Mouse (Mus musculus) small intestine, adult 2 months (tissue): ENCODE results near the gene Gm10300. TPM values are rescaled to one million over a fixed set of nuclear protein-coding genes. Genes with fewer than 3 reads are reported as not detected.

Experiments used
- H3K27ac ChIP-seq: fragments of 200-500 bp; 2 replicates; pipeline ENCODE4 v1.5.1; 2012; ENCODE audit warnings: low read depth, low read length, control low read depth, inconsistent platforms; ENCODE audit not compliant: insufficient read depth
- H3K27me3 ChIP-seq: fragments of 200-500 bp; 2 replicates; pipeline ENCODE4 v1.6.1; 2012; ENCODE audit warnings: mild to moderate bottlenecking, moderate library complexity, low read length, inconsistent platforms; ENCODE audit not compliant: control insufficient read depth, insufficient read depth
- H3K36me3 ChIP-seq: fragments of 200-500 bp; 2 replicates; pipeline ENCODE4 v1.6.1; 2012; ENCODE audit warnings: mild to moderate bottlenecking, low read length, control low read depth, inconsistent platforms; ENCODE audit not compliant: control insufficient read depth, insufficient read depth
- H3K4me1 ChIP-seq: fragments of 200-500 bp; 2 replicates; pipeline ENCODE4 v1.6.1; 2012; ENCODE audit warnings: low read length, inconsistent platforms, mixed read lengths; ENCODE audit not compliant: control insufficient read depth, insufficient read depth, insufficient read length
- H3K4me3 ChIP-seq: fragments of 200-500 bp; 2 replicates; pipeline ENCODE4 v1.5.1; 2012; ENCODE audit warnings: low read depth, mild to moderate bottlenecking, control low read depth, inconsistent platforms, low read length, moderate library complexity
- CTCF ChIP-seq: fragments of 200-500 bp; IDR thresholded peaks from 2 replicates; pipeline ENCODE4 v1.5.1; 2012; ENCODE audit warnings: low read depth, mild to moderate bottlenecking, control low read depth, inconsistent platforms, low read length, moderate library complexity, mixed read lengths; ENCODE audit not compliant: insufficient replicate concordance, insufficient read length; ENCODE audit errors: extremely low read depth
- POLR2A ChIP-seq: fragments of 200-500 bp; IDR thresholded peaks from 2 replicates; pipeline ENCODE4 v1.6.1; 2012; ENCODE audit warnings: low read depth, mild to moderate bottlenecking, control low read depth, inconsistent platforms, low read length, moderate library complexity
- WGBS: fragments of 180-500 bp; shearing (Covaris S2); methylation state at CpG from one replicate; pipeline ENCODE4 v1.1.7; 2018; 5-methylcytosine and 5-hydroxymethylcytosine counted together
- polyA plus RNA-seq: library from polyadenylated mRNA; depleted of rRNA; stranded (reverse); fragments of >200 nt; gene quantifications from 2 replicates; pipeline ENCODE4 v1.2.3, GENCODE M21; 2012

Gm10300 gene
- polyA plus RNA-seq, 1 experiment, result 0.06 TPM

DNA sequence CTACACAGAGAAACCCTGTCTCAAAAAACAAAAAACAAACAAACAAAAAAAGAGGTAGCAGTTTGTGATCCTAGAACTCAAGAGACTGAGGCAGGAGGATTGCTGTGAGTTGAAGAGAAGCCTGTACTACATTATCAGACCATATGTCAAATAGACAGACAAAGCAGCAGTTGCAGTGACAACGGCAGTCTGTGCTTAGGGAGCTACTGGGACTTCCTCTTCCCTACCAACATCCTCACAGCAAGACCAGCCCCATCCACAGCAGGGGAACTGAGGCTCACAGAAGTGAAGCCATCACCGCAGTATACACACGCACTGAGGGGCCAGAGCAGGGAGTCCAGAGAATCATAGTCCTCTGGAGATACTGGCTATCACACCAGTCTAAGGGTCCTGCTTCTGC lies 8.9 kb upstream of the Gm10300 start:
- 64% methylated on average over 3 of the region's 3 CpGs for WGBS
- H3K36me3 ChIP-seq, result peaks cover 2% of the 10 kb centered on the region; the same call in 1 of the 2 replicates

DNA sequence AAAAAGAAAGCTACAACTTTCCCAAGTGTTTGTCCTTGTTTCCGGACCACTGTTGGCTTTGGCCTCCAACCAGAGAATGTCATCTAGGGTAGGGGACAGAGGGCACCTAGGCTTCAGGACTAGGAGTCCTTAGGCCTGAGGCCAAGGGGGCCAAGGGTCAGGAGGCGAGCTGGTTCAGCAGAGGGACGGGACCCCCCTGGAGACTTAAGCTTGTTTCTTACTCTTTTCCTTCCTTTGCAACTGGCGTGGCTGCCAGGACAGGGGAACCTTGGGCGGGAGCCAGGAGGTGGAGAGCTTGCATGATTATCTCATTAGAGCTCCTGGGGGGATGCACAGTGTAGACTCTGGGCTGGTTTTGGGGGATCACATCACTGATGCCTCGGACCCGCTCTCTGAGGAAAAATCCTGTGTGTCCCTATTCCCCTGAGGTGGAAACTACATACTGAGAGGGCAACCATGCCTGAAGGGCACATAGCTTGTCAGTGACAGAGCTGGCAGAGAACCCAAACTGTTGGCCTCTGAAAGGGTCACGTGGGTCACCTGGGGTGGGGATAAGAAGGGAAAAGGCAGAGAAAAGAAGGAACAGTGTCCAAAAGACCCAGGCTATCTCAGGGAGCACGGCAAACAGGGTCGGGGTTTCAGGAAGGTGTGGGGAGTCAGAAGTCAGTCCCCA lies 8.3 kb upstream of the Gm10300 start:
- Histone ChIP-seq H3K27me3 (no peaks in the 10 kb centered on the region), H3K36me3 (peaks cover 2% of the 10 kb centered on the region; the same call in 1 of the 2 replicates), H3K4me1 (peaks cover 27% of the 10 kb centered on the region; the same call in 1 of the 2 replicates), H3K27ac (no peak overlapping the region), H3K4me3 (no peak overlapping the region)
- TF ChIP-seq CTCF (no peak), POLR2A (no peak)
- WGBS, result 36% methylated on average over 10 of the region's 10 CpGs

More for the DNA sequence above, 8.9 kb upstream of the Gm10300 start:
- peaks cover 27% of the 10 kb centered on the region; the same call in 1 of the 2 replicates for H3K4me1 ChIP-seq
- TF ChIP-seq CTCF (no peak), POLR2A (no peak)
- H3K27ac ChIP-seq, result no peak overlapping the region
- H3K4me3 ChIP-seq, result no peak overlapping the region
- H3K27me3 ChIP-seq, result no peaks in the 10 kb centered on the region

DNA sequence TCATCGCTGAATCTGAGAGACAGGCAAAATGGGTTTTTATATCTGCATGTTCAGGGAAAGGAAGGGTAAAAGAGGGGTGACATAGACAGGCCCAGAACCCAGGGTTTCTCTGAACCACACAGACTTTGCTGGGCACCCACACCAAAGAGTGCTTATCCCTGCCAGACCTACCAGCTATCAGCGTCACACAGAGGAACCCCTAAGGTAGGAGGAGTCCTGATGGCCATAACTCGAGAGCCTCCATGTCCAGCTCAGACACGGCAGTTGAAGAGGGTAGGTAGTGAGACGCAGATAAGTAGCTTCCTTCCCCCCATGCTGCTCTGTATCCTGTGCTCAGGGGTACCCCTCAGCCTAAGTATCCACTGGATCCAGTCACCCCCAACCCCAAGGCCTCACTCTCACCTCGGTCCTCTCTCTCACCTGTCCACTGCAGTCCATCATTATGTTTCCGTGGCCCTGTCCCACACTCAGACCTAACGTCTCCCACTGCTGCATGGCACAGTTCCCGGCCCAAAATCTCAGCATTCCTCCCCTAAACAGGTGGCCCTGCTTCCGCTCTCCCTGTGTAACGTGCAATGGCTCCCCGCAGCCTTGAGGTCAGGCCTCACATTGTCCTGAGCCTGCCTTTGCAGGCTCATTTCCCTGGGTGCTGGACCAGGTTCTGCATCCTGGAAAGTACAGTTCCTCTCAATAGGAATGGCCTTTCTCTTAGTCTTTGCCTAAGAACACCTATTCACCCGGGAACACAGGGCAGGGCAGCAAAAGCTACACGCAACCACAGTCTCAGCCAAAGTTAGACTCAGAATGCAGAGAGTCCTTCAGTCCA lies 7.2 kb upstream of the Gm10300 start:
- Histone ChIP-seq H3K27ac (no peak overlapping the region), H3K4me3 (no peak overlapping the region), H3K36me3 (peaks cover 2% of the 10 kb centered on the region; the same call in 1 of the 2 replicates), H3K27me3 (no peaks in the 10 kb centered on the region), H3K4me1 (peaks cover 30% of the 10 kb centered on the region; the same call in 1 of the 2 replicates)
- TF ChIP-seq POLR2A, result no peak
- WGBS, result 88% methylated on average over 14 of the region's 14 CpGs

DNA sequence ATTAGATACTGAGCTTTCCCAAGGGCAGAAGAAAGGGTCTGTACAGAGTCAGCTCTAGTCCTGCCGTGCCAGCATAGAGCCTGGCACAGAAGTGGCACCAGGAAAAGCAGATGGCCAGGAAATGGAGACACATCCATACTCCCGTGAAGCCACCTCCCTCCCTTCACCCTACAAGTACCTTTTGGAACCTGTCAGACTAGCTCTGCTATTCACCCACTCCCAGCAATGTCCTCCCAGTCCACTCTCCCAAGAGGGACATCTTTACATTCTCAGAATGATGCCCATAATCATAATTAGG lies 6.6 kb upstream of the Gm10300 start:
- Histone ChIP-seq H3K27me3 (no peaks in the 10 kb centered on the region), H3K27ac (no peak overlapping the region), H3K4me1 (peaks cover 34% of the 10 kb centered on the region; the same call in 1 of the 2 replicates), H3K36me3 (peaks cover 2% of the 10 kb centered on the region; the same call in 1 of the 2 replicates), H3K4me3 (no peak overlapping the region)
- WGBS, result 36% methylated on average over 2 of the region's 2 CpGs
- no peak for TF ChIP-seq CTCF
- no peak for TF ChIP-seq POLR2A

DNA sequence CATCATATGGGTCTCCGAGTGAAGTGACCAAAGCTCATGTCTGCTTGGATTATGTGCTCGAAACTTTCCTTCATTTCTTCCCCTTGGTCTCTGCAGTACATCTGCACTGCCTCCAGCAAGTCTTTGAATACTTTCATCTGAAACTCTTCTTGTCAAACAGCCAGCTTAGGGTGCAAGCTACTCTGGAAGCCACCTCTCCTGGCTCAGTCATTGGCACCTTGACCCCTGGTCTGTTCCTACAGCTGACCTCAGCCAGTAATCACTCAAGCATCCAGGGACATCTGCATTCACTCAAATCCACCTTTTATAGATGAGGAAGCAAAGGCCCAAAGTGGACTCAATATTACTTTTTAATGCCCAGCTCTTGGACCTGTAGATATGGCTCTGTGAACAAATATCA lies 2.8 kb upstream of the Gm10300 start:
- Histone ChIP-seq H3K27me3 (no peaks in the 10 kb centered on the region), H3K4me3 (no peak overlapping the region), H3K4me1 (peaks cover 25% of the 10 kb centered on the region), H3K36me3 (peaks cover 2% of the 10 kb centered on the region; the same call in 1 of the 2 replicates), H3K27ac (no peak overlapping the region)
- 90% methylated on average over 2 of the region's 2 CpGs for WGBS
- no peak for TF ChIP-seq POLR2A
- no peak for TF ChIP-seq CTCF

DNA sequence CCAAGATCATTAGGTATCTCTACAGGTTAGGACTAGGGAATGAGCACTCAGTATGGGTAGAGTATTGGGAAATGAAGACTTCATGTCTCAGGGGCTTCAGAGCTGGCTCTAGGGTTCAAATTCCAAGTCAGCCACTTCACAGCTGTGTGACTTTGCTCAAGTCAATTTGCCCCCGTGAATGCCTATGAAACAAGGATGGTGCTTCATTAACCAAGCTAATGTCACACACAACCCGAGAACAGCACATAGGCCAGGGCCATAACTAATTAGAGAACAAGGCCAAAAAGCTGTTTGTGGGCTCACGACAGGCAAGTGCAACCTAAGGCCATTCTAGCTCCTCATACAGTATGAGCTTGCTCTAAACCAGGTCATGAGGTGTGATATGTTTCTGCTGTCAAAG lies 2.3 kb upstream of the Gm10300 start:
- no peak for TF ChIP-seq CTCF
- no peak for TF ChIP-seq POLR2A
- H3K36me3 ChIP-seq, result peaks cover 2% of the 10 kb centered on the region; the same call in 1 of the 2 replicates
- peaks cover 24% of the 10 kb centered on the region for H3K4me1 ChIP-seq
- WGBS, result 78% methylated on average over 3 of the region's 3 CpGs
- H3K27ac ChIP-seq, result no peak overlapping the region
- no peak overlapping the region for H3K4me3 ChIP-seq
- no peaks in the 10 kb centered on the region for H3K27me3 ChIP-seq

DNA sequence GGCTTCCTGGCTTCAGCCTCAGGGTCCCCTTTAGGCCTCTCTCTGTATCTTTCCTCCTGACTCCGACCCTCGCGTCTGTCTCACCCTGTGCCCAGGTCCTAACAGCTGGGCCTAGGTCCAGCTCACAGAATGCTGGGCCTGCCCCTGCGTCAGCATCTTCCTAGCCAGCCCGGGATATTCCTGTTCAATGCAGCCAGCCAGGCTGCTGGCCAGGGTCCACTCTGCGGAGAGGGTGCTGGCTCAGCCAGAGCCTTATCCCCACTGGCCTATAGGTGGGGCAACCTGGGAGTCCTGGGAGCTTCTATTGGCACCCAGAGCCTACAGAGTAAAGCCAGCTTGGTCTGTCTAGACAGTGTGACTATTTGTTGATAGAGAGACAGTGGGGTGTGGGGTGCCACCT lies 1.6 kb upstream of the Gm10300 start:
- Histone ChIP-seq H3K27ac (no peak overlapping the region), H3K4me3 (no peak overlapping the region), H3K4me1 (peaks cover 24% of the 10 kb centered on the region), H3K27me3 (no peaks in the 10 kb centered on the region), H3K36me3 (peaks cover 2% of the 10 kb centered on the region; the same call in 1 of the 2 replicates)
- TF ChIP-seq POLR2A (no peak), CTCF (peak; percentile 7; the same call in 1 of the 2 replicates)
- 74% methylated on average over 6 of the region's 6 CpGs for WGBS
